Mouse (Mus musculus) adrenal gland, adult 18-20 months (tissue): ENCODE data around the gene Cd151. TPM values are rescaled to one million over a fixed set of nuclear protein-coding genes. Genes with fewer than 3 reads are reported as not detected.

ENCODE experiments used
- DNase-seq, 2 experiments: peaks; one replicate each; pipeline ENCODE4 v3.0.0; 2021 to 2022; ENCODE audit warnings: low spot score in 2 of 2
- long read RNA-seq, 2 experiments: library from polyadenylated mRNA; stranded (forward); transcript quantifications; one replicate each; pipeline ENCODE4 v2.0.0; 2021
- total RNA-seq, 2 experiments: library from RNA; stranded (reverse); gene quantifications; 1 replicate in 1 of 2; 2 replicates in 1 of 2; pipeline ENCODE4 v1.2.3; 2021

The Cd151 gene
- total RNA-seq, result 100 to 1,000 TPM; 317 to 379 TPM
- long read RNA-seq, experiment 1, transcript Cd151-201 (7 exons, 1,619 nt), result minor isoform, 9 of 192 reads
- long read RNA-seq, experiment 1, transcript Cd151-202 (8 exons, 1,865 nt), result minor isoform, 54 of 192 reads
- long read RNA-seq, experiment 1, transcript Cd151-203 (8 exons, 1,708 nt), result major isoform, 72 of 192 reads
- long read RNA-seq, experiment 1, partial matches to known transcripts, result 48 of 192 reads
- long read RNA-seq, experiment 1, other reads (novel, unspliced or antisense), result 9 of 192 reads
- long read RNA-seq, experiment 2, transcript Cd151-202 (8 exons, 1,865 nt), result minor isoform, 80 of 473 reads
- long read RNA-seq, experiment 2, transcript Cd151-201 (7 exons, 1,619 nt), result minor isoform, 21 of 473 reads
- long read RNA-seq, experiment 2, transcript Cd151-203 (8 exons, 1,708 nt), result major isoform, 203 of 473 reads
- long read RNA-seq, experiment 2, partial matches to known transcripts, result 104 of 473 reads
- long read RNA-seq, experiment 2, other reads (novel, unspliced or antisense), result 64 of 473 reads

DNA sequence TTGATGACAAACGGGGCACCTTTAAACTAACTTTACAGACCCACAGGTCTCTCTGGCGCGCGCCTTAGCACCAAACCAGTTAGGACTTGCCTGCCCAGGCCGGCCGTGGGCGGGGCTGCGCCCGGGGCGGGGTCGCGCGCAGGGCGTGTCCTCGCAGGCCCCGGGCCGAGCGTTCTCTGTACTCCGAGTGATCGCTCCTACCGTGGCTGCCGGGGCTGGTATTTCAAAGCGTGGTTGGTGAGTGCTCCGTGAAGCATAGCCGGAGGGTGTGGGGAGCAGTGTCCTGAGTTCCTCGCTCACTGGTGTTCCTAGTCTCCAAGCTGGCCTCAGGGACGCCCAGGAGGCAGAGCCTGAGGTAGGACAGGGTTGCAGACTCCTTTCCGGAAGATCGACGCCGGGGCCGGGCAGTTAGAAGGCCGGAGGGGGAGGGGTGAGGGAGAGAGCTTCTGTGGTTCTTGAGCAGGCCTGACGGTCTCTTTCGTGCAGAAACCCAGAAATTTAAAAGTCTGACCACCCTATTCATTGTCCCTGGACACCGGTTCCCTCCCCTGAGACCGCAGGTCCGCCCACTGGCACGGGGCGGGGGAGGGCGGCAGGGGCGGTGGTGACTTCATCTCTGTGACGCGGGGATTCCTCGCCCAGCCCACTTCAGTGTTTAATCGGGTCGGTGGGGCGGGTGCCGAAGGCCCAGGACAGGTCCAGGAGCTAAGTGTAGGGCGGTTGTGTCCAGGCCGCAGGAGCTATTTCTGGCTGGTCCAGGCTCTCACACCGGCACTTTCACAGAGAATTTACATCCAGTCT, at the start of gene Cd151:
TSS of gene Cd151 (plus strand) at position 163 of the 801 bp plus-strand sequence.
- DNase-seq, result peak; percentile 88 to 93

DNA sequence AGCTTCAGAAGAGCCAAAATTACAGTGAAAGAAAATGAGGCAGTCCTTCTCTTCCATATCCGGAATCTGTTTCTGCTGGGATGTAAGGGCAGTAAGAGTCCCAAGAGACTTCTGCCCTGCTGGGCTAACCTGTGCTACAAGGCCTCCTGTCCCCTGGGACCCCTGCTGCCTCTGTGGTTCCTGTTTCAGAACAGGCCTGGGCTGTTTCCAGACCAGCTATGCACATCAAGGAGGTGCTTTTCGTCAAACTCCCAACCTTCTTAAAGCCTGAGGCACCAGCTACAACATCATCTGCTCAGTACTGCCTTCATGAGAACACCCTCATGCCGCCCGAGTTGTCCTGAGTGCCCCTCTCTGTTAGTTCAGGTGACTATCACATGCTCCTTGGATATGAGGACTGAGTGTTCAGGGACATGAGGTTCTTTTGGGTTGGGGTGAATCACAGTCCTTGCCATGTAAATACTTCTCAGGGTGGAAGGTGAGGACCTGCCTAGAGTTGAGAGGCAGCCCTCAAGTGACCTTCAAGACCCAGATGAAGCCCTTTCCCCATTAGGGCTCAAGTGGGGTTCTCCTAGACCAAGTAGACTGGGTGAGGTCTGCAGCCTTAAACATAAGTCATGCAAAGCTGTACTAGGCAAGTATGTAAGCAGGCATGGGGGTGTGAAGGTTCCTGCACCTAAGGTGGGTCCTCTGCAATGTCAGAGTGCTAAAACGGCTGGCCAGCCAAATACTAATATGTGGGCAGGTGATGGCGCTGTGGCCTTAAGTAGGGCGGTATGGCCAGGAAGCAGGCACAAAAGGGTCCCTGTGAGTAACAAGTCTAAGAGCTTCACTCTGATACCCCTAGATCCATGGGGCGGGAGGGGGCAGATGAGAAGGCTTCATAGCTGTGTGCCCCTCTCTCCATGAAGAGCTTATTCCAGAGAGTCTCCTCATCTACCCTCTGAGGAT, 49.2 kb upstream of the Cd151 start:
- DNase-seq, result no peak

DNA sequence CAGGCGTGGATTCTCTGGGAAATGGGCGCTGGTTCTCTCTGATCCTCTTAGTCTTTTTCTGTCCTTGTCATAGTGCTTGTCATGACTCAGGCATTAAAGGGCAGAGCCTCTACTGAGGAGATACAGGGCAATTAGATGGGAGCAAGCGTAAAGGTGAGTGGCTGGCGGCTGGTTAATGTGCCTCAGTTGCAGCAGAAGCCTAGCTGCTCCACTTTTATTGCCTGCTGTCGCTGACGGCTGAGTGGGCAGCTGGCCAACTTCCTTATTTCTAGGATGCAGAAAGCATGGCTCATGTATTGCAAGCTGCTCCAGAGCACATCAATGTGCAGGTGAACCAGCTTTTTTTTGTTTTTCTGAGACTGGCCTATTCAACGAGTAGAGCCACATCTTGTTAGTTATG, 48.2 kb upstream of the Cd151 start:
- DNase-seq, result no peak

DNA sequence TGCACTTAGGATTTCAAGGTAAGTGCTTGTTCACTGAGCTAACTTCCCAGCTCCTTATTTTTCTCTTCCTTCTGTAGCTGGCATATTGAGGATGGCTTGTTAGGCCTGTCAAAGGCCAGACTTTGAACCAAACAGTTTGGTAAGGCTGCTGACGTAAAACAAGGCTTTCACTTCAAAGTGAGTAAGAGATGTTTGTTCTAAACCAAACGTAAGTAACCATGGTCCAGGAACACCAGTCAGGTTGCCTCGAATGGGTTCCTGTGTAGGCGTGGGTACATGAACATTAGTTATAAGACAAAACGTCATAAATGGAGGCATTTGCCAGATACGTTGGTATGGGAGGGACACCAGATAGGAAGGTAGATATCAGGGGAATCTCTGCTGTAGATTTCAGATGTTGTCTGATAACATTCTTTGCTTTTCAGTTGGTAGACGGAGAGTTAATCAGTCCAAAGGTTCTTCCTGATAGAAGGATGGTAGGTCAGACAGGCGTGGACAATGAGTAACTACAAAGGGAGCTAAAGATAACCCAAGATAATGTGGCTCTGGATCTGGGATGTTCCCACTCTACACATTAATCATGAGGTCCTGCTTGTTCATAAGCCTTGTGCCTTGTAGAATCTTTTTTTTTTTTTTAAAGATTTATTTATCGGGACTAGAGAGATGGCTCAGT, 47.0 kb upstream of the Cd151 start:
- DNase-seq, result no peak

DNA sequence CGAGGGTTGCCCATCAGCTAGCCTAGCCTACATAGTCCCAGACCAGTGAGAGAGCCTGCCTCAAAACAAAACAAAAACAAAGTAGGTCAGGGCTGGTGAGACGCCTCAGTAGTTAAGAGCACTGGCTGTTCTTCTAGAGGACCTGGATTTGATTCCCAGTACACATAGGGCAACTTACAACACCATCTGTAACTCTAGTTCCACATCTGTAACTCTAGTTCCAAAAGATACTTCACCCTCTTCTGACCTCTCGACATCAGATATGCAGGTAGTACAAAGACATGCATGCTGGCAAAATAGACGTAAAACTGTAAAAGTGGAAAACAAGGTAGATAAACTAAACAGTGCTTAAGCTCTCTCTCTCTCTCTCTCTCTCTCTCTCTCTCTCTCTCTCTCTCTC, 43.4 kb upstream of the Cd151 start:
- no peak for DNase-seq

DNA sequence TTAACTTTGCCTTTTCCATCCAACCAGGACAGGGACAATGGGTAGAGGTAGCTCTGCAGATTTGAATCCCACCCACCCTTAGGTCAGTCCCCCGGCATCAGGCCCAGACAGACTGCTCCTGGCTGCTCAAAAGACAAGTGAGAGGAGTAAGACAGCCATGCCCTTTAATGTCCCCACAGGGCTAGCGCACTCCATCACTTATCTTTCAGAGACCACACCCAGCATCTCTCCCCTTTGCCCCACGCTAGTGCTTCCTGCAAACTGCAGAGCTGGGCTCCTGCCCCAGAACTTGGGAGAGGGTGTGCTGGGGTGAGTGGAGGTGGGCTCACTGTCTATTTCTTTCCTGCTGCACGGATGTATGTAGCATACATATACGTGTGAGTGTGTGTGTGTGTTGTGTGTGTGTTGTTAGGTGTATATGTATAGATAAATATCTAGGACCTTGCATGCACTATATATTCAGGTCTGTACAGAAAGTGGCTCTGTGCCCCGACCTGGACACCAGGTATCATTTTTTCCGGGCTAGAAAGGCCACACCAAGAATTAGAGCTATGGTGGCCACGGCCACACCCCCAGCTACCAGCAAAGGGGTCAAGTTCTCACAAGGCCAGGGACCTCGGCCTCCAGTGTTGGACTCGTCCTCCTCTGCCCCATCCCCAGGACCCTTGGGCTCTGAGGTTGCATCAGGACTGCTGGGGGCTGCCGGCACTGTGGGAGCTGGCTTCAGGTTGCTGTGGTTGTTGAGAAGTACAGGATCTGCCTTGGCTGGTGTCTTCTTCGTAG, 40.1 kb upstream of the Cd151 start:
- DNase-seq, result no peak

DNA sequence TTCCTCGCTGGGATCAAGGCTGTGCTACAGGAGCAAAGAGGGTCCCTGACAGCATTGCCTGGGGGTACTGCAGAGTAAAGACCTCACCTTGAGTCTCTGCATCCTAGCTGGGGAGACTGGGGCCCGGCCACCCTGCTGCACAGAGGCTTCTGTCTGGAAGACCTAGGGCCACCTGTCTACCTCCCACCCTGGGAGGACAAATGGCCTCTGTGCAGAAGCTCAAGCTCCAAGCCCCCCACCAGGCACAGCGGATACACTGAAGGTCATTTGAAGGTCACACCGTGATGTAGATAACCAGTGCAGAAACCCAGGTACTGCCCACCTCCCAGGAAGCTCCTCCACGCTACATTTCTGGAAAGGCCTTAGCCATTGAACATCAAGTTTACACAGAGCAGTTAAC, 38.5 kb upstream of the Cd151 start:
- no peak for DNase-seq

DNA sequence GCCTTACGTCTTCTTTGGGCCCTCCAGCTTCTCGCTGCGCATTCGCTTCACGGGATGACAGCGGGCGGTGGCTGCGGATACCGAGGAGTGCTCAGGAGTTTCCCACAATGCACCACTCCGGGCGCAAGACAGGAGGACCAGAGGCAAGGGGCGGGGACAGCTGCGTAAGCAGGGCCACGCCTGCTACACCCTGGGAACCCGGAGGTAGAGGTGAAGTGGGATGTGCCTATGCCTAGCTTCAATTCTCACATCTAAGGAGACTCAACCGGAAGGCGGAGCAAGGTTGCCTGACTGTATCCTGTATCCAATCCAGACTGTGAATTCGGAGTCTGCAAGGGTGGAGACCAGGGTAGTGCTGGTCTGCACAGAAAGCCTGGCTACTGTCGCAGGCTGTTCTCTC, 37.9 kb upstream of the Cd151 start, which contains the start of gene Cend1:
TSS of gene Cend1 (minus strand) at position 182 of the 400 bp plus-strand sequence.
- no peak for DNase-seq

DNA sequence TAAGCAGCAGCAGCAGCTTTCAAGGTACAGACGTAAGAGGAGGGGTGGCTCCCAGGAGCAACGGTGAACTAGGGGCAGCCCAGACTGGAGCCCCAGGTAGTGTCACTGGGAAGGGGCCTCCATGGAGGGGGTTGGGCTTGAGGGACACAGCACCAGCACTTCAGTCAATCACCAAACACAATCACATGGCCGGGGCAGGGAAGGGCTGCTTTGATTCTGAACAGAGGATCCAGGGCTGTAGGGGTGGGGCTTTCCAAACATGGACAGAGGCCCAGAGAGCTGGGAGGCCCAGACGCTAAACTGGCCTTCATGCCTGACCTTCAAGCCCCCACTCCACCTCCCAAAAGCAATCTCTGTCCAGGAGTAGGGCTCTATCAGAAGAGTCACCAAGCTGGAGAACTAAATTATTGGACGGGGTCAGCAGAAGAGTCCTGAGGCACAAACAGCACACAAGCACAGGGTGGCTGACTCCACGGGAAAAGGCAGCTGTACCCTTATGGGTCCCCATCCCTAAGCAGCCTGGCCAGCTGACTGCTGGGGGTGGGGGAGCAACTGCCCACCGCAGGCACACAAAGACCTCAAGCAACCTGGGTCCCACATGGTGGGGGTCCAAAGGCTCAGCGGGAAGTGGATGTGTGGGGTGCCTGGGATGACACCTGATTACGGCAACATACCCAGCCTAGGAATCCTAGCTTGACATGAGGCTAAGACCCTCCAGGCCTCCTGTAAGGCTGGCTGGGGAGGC, 37.2 kb upstream of the Cd151 start:
- no peak for DNase-seq

DNA sequence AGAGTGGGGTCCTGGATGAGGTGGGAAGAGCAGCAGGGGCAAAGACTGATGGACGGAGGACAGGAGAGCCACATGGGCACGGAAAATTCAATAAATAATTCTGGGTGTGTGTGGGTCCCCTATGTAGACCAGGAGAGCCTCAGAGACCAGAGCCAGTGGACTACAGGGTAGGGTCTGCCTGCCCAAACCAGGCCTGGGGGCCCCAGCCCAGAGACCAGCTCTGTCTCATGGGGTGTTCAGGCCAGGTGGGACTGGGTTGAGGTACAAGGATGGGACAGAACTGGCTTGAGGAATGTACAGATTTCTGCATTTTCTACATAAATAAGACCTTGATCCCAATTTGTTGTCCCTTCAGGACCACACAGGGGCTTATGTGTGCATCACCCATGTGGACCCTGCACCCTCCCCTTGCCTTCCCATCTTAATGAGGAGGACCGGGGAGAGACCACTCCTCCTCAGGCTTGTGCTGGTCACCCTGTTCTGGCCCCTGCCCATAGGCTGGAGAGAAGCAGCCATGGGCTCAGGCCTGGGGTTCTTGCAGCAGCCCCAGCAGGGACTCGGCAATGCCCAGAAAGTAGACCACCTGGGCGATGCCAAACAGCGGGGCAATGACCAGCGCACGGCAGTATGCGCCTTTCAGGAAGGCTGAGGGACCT, 36.5 kb upstream of the Cd151 start:
- DNase-seq, result no peak

DNA sequence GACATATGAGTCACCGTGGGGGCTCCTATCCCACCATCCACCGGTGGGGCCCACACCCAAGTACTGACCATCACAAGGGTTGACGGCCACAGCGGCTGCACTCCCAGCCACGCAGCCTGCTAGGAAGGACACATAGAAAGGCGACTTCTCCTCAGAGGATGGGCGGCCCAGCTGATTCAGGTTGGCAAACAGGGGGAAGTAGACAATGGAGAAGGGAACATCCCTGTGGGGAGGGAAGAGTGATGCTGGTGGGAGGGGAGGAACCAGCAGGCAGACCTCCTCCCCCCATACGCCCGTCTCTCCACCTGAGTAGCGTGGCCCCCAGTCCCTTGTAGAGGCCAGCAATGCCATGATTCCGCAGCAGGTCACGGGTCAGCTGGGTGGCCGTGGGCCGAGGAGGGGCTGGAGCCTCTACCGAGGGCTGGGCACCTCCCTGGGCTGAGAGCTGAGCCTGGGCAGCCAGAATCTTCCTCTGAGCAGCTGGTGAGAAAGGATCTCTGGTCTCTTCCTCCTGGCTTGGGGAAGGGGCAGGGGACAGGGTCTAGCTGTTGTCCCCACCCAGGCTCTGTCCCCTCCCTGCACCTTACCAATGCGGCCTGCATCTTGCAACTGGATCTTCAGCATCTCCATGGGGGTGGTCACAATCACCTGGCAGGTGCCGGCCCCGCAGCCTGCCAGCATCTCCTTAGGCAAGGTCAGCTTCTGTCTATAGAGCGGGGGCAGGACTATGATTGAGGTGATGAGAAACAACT, 35.6 kb upstream of the Cd151 start:
- DNase-seq, result no peak

DNA sequence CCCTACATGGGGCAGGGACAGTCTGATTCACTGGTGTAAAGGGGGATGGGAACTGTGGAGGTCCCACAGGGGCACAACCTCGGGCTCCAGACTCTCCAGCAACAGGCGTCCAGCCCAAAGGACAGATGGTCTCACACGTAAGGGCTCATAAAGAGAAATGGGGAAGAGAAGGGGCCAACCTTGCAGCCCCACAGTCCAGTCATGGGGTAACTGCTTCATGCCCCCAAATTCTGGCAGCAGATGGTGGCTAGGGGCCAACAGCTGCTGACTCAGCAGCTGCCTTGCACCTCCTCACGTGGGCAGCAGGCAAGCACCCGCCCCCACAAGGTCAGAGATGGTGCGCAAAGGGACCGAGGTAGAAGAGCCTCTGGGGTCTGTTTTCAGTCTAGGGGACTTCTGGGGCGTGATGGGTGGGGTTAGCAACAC, 35.0 kb upstream of the Cd151 start:
- peak; percentile 66 to 74 for DNase-seq

DNA sequence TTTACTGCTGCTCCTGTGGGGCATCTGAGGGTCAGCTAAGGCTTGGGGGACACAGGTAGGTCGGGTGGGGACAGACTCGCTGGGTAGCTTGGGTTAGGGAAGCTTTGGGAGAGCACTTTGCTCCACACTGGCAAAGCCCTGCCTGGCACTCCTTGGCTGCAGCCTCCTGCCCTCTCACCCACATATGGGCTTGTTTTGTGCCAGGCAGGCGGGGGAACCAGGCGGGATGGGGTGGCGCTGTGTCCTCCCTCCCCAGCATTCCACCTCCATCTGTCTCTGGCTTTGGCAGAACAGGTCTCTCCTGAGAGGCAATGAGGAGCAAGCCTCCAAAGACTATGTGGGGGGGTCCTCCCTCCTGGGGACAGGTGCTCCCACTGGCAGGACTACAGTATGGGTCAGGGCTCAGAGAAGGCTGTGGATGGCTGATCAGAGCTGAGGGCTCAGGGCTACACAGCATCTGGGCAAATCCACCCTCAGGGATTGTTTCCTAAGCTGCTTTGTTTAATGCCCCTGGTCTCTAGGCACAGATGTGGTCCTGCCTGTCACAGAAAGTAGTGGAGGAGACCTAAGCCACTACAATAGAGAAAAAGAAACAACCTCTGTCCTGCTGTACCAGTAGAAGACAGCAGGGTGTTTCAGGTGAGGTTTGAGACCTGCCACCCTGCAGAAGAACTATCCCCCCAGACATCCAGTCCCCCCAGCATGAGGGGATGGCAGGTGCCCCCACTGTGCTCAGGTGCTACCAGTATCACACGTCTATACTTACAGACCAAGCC, 34.3 kb upstream of the Cd151 start:
- peak in 1 of 2 experiments; percentile 66 for DNase-seq

DNA sequence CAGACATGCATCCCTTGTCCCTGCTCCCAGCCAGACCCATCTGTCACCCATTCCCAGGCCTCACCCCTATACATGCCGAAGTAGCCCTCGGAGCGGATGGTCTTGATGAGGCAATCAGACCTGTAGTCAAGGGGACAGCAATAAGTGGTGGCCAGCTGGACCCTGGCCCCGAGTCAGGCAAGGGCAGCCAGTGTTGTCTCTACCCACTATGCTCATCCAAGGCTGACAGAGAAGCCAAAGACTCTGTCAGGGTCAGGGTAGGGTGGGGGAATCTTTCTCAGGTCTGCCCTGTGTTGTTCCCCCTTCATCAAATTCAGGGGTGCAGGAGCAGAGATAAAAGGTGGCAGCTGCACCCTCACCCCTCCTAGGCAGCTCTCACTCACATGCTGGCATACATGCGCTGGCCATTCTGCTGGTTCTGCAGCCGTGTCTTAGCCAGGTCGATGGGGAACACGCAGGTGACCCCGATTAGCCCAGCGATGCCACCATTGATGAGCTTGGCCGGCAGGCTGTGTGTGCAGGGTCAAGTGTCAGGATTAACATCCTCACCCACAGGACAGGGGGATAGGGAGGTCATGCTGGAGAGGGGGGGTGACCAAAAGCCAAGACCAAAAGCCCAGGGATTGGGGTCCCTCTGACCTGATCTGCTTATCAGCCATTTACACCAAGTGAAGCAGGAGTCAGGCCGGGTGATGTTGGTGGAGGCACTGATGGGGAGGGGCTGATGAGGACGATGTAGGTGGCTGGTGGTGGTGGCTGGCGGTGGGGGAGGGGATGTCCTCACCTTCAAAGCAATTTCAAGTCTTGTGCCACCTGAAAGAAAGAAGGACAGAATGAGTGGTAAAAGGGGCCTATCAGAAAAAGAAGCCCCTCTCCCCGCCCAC, 33.4 kb upstream of the Cd151 start:
- DNase-seq, result no peak

DNA sequence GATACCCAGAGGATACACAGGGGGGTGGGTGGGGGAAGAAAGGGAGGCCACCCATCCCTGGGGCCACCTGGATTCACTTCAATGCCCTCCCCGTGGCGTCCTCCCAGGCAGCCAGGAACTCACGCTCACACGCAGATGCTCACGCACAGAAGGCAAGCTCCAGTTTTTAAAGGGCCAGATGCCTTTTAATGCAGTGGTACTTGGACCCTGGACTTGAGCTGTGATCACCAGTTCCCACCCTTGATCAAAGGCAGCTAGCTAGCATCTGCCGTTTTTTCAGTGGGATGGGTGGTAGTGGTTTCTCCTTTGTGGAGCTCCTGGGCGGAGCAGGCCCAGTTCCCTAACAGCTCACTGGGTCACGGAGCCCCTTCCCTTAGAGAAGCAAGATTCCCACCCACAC, 32.7 kb upstream of the Cd151 start:
- no peak for DNase-seq
